Mouse (Mus musculus) midbrain, postnatal 0 days (tissue): ENCODE data around the gene Col12a1. TPM values are rescaled to one million over a fixed set of nuclear protein-coding genes. Genes with fewer than 3 reads are reported as not detected.

Source experiments
- ATAC-seq: fragments of 200-750 bp; cut with Nextera tagmentation; 2 replicates; pipeline ENCODE4 v1.8.0; 2017; ENCODE audit warnings: moderate number of reproducible peaks, mild to moderate bottlenecking, moderate TSS enrichment, moderate library complexity; ENCODE audit not compliant: low FRiP score
- DNase-seq: peaks from one replicate; pipeline ENCODE4 v3.0.0-alpha.2; 2015; ENCODE audit warnings: low spot score
- H3K27ac ChIP-seq: fragments of 300-500 bp; sonication (generic); 2 replicates; pipeline ENCODE4 v1.5.1; 2014; ENCODE audit warnings: low read depth, mild to moderate bottlenecking, low read length, mixed read lengths
- H3K27me3 ChIP-seq: fragments of 300-500 bp; sonication (generic); 2 replicates; pipeline ENCODE4 v1.6.1; 2014; ENCODE audit warnings: low read length, control low read depth, mixed read lengths; ENCODE audit not compliant: insufficient read depth
- H3K36me3 ChIP-seq: fragments of 300-500 bp; sonication (generic); 2 replicates; pipeline ENCODE4 v1.6.1; 2014; ENCODE audit warnings: low read length, control low read depth, mixed read lengths; ENCODE audit not compliant: insufficient read depth
- H3K4me1 ChIP-seq: fragments of 300-500 bp; sonication (generic); 2 replicates; pipeline ENCODE4 v1.6.1; 2014; ENCODE audit warnings: mild to moderate bottlenecking, control low read depth, antibody characterized with exemption, low read length, mixed read lengths; ENCODE audit not compliant: insufficient read depth
- H3K4me2 ChIP-seq: fragments of 300-500 bp; sonication (generic); 2 replicates; pipeline ENCODE4 v1.6.1; 2014; ENCODE audit warnings: low read depth, mild to moderate bottlenecking, low read length, mixed read lengths; ENCODE audit not compliant: poor library complexity, severe bottlenecking
- H3K4me3 ChIP-seq: fragments of 300-500 bp; sonication (generic); 2 replicates; pipeline ENCODE4 v1.5.1; 2014; ENCODE audit warnings: low read depth, mild to moderate bottlenecking, low read length, moderate library complexity
- H3K9ac ChIP-seq: fragments of 300-500 bp; sonication (generic); replicated peaks from 2 replicates; pipeline ENCODE4 v1.6.1; 2014; ENCODE audit warnings: mild to moderate bottlenecking, low read length, moderate library complexity, mixed read lengths; ENCODE audit not compliant: poor library complexity, severe bottlenecking
- H3K9me3 ChIP-seq: fragments of 300-500 bp; sonication (generic); 2 replicates; pipeline ENCODE4 v1.6.1; 2016; ENCODE audit warnings: low read length, control low read depth
- CTCF ChIP-seq: IDR thresholded peaks from 2 replicates; pipeline ENCODE4 v1.5.1; 2016; ENCODE audit warnings: antibody characterized with exemption, mild to moderate bottlenecking
- WGBS: fragments of 180-500 bp; shearing (Covaris S2); extraction: QIAGEN DNeasy Blood & Tissue Kit; methylation state at CpG from one replicate; pipeline ENCODE4 v1.1.7; 2014; 5-methylcytosine and 5-hydroxymethylcytosine counted together
- polyA plus RNA-seq: library from polyadenylated mRNA; unstranded; fragments of >200 nt; fragmentation: Nextera tagmentation; extraction: Ambion mirVana; gene quantifications from 2 replicates; pipeline ENCODE4 v1.2.1, GENCODE M21; 2015
- total RNA-seq: library from RNA; depleted of rRNA; stranded (reverse); fragments of >200 nt; gene quantifications from 2 replicates; pipeline ENCODE4 v1.2.3, GENCODE M21; 2014

Gene Col12a1
- total and polyA plus RNA-seq, 2 experiments from 2014 or later, result 5.9 to 19.8 TPM

- H3K9me3 ChIP-seq, result no peaks in the 10 kb centered on the region
- DNase-seq, result peak; percentile 98
- H3K27ac ChIP-seq, result peak within 1 kb of the TSS; percentile 90
- TF ChIP-seq CTCF, result no peak
- peaks cover 4% of the 10 kb centered on the region; the same call in 1 of the 2 replicates for H3K4me1 ChIP-seq
- H3K4me3 ChIP-seq, result peak within 1 kb of the TSS; percentile 71
- H3K36me3 ChIP-seq, result peaks cover 3% of the 10 kb centered on the region; the same call in 1 of the 2 replicates
- peak within 1 kb of the TSS; percentile 84 for H3K9ac ChIP-seq
- WGBS, result under 1% methylated on average over 43 of the region's 49 CpGs
- H3K27me3 ChIP-seq, result no peaks in the 10 kb centered on the region
- H3K4me2 ChIP-seq, result peak within 1 kb of the TSS; percentile 67
- ATAC-seq, result peak; percentile 99
Observed at GRCm38 (mm10) chr9:79759385-79760005, 40.9 kb upstream of the Col12a1 start, which contains the start of gene Cox7a2. TSS of gene Cox7a2 (minus strand) at chr9:79759878.

DNA sequence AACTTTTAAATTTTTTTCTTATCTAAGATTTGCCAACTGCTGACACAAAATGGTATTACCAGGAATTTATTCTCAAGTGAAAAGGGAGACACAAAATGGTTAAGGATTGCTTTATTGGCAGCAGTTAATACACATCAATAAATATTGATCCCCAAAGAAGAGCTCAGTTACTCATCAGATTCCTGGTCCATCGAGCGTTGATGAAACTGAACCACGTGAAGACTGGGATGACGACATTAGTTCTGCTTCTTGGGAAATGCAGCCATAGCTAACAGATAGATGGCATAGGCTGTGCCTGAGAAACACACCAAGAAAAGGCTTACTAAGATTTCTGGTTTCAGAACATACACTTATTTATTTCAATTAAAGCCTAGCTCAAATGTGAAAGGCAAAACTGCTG, 36.7 kb upstream of the Col12a1 start:
- Histone ChIP-seq H3K9me3 (no peaks in the 10 kb centered on the region), H3K9ac (no peak overlapping the region), H3K27ac (no peak overlapping the region), H3K27me3 (no peaks in the 10 kb centered on the region), H3K4me2 (no peak overlapping the region), H3K36me3 (peaks cover 16% of the 10 kb centered on the region), H3K4me3 (no peak overlapping the region), H3K4me1 (peaks cover 4% of the 10 kb centered on the region; the same call in 1 of the 2 replicates)
- no peak for TF ChIP-seq CTCF
- 90% methylated on average over 4 of the region's 4 CpGs for WGBS
- DNase-seq, result no peak
- no peak for ATAC-seq

GRCm38 (mm10) chr9:79751846-79752245, 33.2 kb upstream of the Col12a1 start:
- DNase-seq, result no peak
- H3K27ac ChIP-seq, result no peak overlapping the region
- H3K4me3 ChIP-seq, result no peak overlapping the region
- no peaks in the 10 kb centered on the region for H3K9me3 ChIP-seq
- H3K36me3 ChIP-seq, result peaks cover 16% of the 10 kb centered on the region
- no peak overlapping the region for H3K4me2 ChIP-seq
- WGBS, result 82% methylated on average over 8 of the region's 8 CpGs
- ATAC-seq, result no peak
- no peaks in the 10 kb centered on the region for H3K27me3 ChIP-seq
- no peak overlapping the region for H3K9ac ChIP-seq
- TF ChIP-seq CTCF, result no peak
- no peaks in the 10 kb centered on the region for H3K4me1 ChIP-seq

DNA sequence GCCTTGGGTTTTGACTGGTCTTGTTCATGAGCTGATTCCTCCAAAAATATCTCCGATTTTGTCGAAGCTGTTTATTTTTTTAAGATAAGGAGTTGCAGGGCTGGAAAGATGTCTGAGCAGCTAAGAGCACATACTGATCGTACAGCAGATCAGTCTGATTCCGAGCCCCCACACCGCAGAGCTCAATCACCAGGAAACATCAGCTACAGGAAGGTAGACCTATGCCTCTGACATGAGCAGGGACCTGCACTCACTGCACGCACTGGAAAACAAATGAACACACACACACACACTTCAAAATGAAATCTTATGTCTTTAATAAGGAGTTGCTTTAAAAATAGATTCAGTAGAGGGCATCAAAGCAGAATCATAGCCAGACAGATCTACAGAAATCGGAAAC, 32.1 kb upstream of the Col12a1 start:
- no peak for TF ChIP-seq CTCF
- ATAC-seq (no peak), DNase-seq (no peak)
- Histone ChIP-seq H3K9ac (no peak overlapping the region), H3K9me3 (no peaks in the 10 kb centered on the region), H3K4me2 (no peak overlapping the region), H3K27me3 (no peaks in the 10 kb centered on the region), H3K27ac (no peak overlapping the region), H3K4me1 (no peaks in the 10 kb centered on the region), H3K4me3 (no peak overlapping the region), H3K36me3 (peaks cover 16% of the 10 kb centered on the region)
- 91% methylated on average over 7 of the region's 7 CpGs for WGBS

DNA sequence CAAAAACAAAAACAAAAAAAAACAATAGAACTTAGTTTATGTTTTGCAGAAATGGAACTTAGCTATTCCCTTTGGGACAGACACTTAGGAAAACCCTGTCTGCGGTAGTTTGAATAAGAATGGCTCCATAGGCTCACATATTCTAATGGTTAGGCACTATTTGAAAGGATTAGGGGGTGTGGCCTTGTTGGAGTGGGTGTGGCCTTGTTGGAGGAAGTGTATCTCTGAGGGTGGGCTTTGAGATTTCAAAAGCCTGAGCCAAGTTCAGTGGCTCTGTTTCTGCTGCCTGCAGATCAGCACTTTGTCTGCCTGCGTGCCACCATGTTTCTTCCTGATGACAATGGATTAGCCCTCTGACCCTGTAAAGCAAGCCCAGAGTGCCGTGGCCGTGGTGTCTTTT, 26.4 kb upstream of the Col12a1 start:
- Histone ChIP-seq H3K4me2 (no peak overlapping the region), H3K36me3 (no peaks in the 10 kb centered on the region; the same call in 1 of the 2 replicates), H3K27ac (no peak overlapping the region), H3K27me3 (no peaks in the 10 kb centered on the region), H3K4me1 (no peaks in the 10 kb centered on the region), H3K9me3 (no peaks in the 10 kb centered on the region), H3K4me3 (no peak overlapping the region), H3K9ac (no peak overlapping the region)
- WGBS, result 32% methylated on average over 4 of the region's 4 CpGs
- no peak for ATAC-seq
- no peak for TF ChIP-seq CTCF
- DNase-seq, result no peak

GRCm38 (mm10) chr9:79735608-79736007, 17.0 kb upstream of the Col12a1 start:
- H3K4me1 ChIP-seq, result no peaks in the 10 kb centered on the region
- H3K27me3 ChIP-seq, result no peaks in the 10 kb centered on the region
- no peak for TF ChIP-seq CTCF
- no peak for DNase-seq
- no peak overlapping the region for H3K4me2 ChIP-seq
- H3K9ac ChIP-seq, result no peak overlapping the region
- H3K9me3 ChIP-seq, result no peaks in the 10 kb centered on the region
- H3K36me3 ChIP-seq, result no peaks in the 10 kb centered on the region; the same call in 1 of the 2 replicates
- H3K4me3 ChIP-seq, result no peak overlapping the region
- no peak for ATAC-seq
- H3K27ac ChIP-seq, result no peak overlapping the region
- 89% methylated on average over 6 of the region's 6 CpGs for WGBS
